Mouse (Mus musculus) CH12.LX (cell line): ENCODE data around the gene Fkbp1b.

Experiments used
- CHD2 ChIP-seq: IDR thresholded peaks from 2 replicates; pipeline ENCODE4 v1.6.1; 2011; ENCODE audit warnings: low read length, improper control_type of control experiment
- CTCF ChIP-seq, 2 experiments: IDR thresholded peaks in 1 of 2; conservative IDR thresholded peaks in 1 of 2; 2 replicates each; pipeline ENCODE4 v1.5.1; 2011 to 2012; ENCODE audit warnings: low read depth in 2 of 2, low read length in 2 of 2, improper control_type of control experiment in 1 of 2, inconsistent platforms in 1 of 2, mild to moderate bottlenecking in 1 of 2, moderate library complexity in 1 of 2
- EP300 ChIP-seq: IDR thresholded peaks from 2 replicates; pipeline ENCODE4 v1.6.1; 2011; ENCODE audit warnings: low read length, improper control_type of control experiment
- JUND ChIP-seq: conservative IDR thresholded peaks from 2 replicates; pipeline ENCODE4 v1.6.1; 2011; ENCODE audit warnings: low read depth, low read length, improper control_type of control experiment
- KAT2A ChIP-seq: IDR thresholded peaks from 2 replicates; pipeline ENCODE4 v1.6.1; 2012; ENCODE audit warnings: low read length, improper control_type of control experiment, inconsistent platforms; ENCODE audit not compliant: insufficient replicate concordance
- MAX ChIP-seq: IDR thresholded peaks from 2 replicates; pipeline ENCODE4 v1.6.1; 2011; ENCODE audit warnings: low read length, improper control_type of control experiment
- POLR2A ChIP-seq: IDR thresholded peaks from 2 replicates; pipeline ENCODE4 v1.6.1; 2011; ENCODE audit warnings: low read depth, mild to moderate bottlenecking, improper control_type of control experiment, low read length
- POLR2AphosphoS2 ChIP-seq: IDR thresholded peaks from 2 replicates; pipeline ENCODE4 v1.6.1; 2011; ENCODE audit warnings: low read depth, low read length, improper control_type of control experiment

GRCm38 (mm10) chr12:4889891-4890290 lies 48.5 kb upstream of the Fkbp1b start:
- TF ChIP-seq POLR2AphosphoS2 = no peak
- no peak for TF ChIP-seq CTCF (conservative IDR thresholded peaks at IDR 0.05 in 1 of 2, IDR thresholded peaks at IDR 0.05 in 1 of 2; ENCODE audit: low read depth in 2 of 2, low read length in 2 of 2)
- TF ChIP-seq POLR2A = no peak
- TF ChIP-seq KAT2A = no peak
- no peak for TF ChIP-seq JUND
- no peak for TF ChIP-seq MAX
- no peak for TF ChIP-seq CHD2
- no peak for TF ChIP-seq EP300
